Mouse (Mus musculus) gastrocnemius, adult 8-10 months (tissue): ENCODE data around the gene Gramd1c. TPM values are rescaled to one million over a fixed set of nuclear protein-coding genes. Genes with fewer than 3 reads are reported as not detected.

ENCODE experiments used
- DNase-seq, 2 experiments: peaks; one replicate each; pipeline ENCODE4 v3.0.0; 2022; ENCODE audit warnings: low spot score in 2 of 2
- microRNA-seq: library from miRNA; unstranded; fragments of <30 nt; microRNA quantifications from one replicate; pipeline ENCODE4 v1.2.0, GENCODE M21; 2022
- total RNA-seq, 4 experiments: library from RNA; stranded (reverse); gene quantifications; 2 replicates each; pipeline ENCODE4 v1.2.4; 2022

Gramd1c gene
- total RNA-seq, 4 experiments from 2014 or later = 0.19 to 0.51 (median 0.26) TPM

GRCm38 (mm10) chr16:43963291-43963690, 99.9 kb downstream of the Gramd1c start:
- no peak for DNase-seq

- DNase-seq = no peak
Observed at GRCm38 (mm10) chr16:43958038-43958437, 105.1 kb downstream of the Gramd1c start.

DNA sequence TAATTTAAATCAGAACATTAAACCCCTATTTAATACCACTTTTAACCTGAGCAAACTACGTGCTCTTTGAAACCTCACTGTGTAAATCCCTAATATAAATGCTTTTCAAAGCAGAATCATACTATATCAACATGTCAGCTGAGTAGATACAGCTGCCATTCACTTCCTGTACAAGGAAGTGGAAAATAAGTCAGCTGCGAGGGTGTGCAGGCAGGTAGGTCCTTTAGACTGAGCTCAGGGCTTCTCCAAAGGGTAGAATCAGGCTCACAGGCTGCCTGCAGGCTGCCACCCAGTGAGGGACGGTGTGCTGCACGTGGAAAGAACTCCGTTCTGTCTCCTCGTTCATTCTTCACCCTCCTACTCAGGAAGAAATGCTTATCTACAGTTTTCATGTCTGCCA, 108.2 kb downstream of the Gramd1c start:
- DNase-seq = no peak

DNA sequence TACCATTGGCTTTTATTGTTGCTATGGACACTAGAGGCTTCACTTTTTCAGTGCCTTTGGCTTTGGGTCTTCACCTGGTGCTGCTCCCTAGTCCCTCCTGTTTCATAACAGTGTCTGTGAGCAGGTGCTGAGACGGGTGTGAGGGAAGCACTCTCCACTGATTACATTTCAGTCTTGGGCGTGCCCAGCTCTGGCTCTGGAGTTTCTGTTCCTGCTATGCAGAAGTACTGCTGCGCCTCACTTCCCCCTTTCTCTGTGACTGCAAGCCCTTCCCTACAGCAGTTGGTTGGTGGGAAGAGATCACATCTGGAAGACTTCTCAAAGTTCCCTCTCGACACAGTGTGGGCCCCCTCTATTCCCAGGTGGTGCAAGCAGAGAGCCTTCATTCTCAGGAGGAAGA, 111.6 kb downstream of the Gramd1c start:
- no peak for DNase-seq

DNA sequence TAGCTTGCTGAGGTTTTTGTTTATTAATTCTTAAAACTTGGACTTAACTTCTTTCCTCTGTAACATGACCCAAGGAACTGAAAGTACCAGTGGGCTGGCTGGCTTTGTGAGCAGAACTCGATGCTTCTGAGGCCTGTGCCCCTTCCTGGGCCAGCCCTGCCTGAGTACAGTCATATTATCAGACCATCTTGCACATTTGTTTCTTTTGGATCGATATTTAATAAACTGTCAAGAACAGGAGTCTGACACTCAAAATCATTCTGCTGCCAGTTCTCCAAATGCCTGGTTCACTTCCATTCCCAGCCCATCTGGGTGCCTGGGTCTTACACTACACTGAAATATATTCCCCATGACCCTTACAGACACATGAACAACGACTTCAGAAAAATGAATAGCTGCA, 117.3 kb downstream of the Gramd1c start:
- DNase-seq = no peak

DNA sequence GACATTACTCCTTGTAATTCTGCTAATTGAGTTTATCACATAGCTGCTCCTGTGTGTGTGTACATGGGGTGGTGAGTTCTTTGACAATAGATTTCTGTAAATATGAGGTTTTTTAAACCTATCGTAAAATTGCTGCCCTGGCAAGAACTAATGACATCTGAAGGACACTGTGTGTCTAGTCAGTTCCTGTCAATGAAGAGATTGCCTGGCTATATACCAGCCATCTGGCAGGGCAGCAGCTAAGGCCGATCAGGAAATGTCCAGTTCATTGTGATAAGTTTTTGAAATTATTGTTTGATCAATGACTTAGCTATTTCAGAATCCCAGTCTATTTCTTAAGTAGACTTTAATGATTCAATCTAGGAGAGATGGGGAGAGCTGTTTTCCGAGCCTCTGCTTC, 117.8 kb downstream of the Gramd1c start:
- no peak for DNase-seq

DNA sequence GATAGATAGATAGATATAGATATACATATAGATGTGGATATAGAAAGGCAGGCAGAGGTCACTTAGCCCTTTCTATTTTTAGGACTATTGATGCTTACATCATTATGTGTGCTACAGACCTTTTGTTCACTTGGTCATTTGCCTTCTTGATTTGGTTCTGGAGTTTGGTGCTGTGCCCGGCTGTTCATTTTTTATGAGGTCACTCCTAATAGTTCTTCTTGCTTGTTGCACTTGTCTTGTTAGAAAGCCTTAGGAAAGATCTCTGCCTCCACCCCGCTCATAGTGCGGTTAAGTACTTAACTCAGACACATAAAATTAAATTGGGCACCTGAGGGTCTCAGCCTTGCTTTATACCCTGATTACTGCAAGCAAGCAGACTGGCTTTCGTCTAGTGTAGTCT, 122.3 kb downstream of the Gramd1c start:
- DNase-seq = no peak

- DNase-seq = no peak
Observed at GRCm38 (mm10) chr16:43935892-43936291, 127.3 kb downstream of the Gramd1c start.

- DNase-seq = no peak
Observed at GRCm38 (mm10) chr16:43935367-43935766, 127.8 kb downstream of the Gramd1c start.

- no peak for DNase-seq
Observed at GRCm38 (mm10) chr16:43934856-43935255, 128.3 kb downstream of the Gramd1c start.

GRCm38 (mm10) chr16:43933041-43933440, 130.1 kb downstream of the Gramd1c start:
- DNase-seq = no peak

GRCm38 (mm10) chr16:43932319-43932718, 130.8 kb downstream of the Gramd1c start:
- DNase-seq = no peak

GRCm38 (mm10) chr16:43931502-43931901, 131.6 kb downstream of the Gramd1c start:
- no peak for DNase-seq

DNA sequence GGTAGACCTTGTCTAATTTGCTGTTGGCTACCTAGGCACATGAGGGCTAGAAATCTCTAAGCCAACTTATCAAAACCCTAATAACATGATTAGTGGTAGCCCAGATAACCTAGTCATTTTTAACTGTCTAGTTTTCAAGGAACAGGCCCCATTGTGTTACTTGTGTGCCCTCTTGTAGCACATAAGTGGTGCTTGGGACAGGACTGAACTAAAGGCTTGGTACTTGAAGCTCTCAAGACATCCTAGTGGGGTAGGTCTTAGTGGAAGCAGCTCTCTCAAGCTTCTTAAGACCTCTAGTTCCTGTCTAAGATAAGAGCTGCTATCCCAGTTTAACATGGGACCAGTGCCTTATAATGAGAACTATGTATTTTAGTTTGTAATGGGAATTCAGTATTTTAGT, 132.6 kb downstream of the Gramd1c start:
- no peak for DNase-seq

Small RNAs within 50 kb of the gene (microRNA-seq; reads per million reads assigned to microRNA genes)
- gene Mir3470b = not detected

Other genes with a start within 250 kb of the Gramd1c start
- 1 to 10 TPM; 1.1 to 2.1 (median 1.4) TPM for gene Ccdc191, start 173.5 kb downstream of the Gramd1c start, total RNA-seq
- gene Qtrt2, start 136.5 kb downstream of the Gramd1c start, total RNA-seq = 1 to 10 TPM; 6.4 to 8.8 (median 7.4) TPM
- 10 to 100 TPM in 2 of 4 experiments, 1 to 10 TPM in 2; 8.3 to 13.8 (median 9.4) TPM for gene Zdhhc23, start 83.6 kb downstream of the Gramd1c start, total RNA-seq
- 10 to 100 TPM; 16.2 to 27.1 (median 22.1) TPM for gene Atp6v1a, start 76.4 kb upstream of the Gramd1c start, total RNA-seq
- gene Naa50, start 76.5 kb upstream of the Gramd1c start, total RNA-seq = 100 to 1,000 TPM; 188 to 278 (median 246) TPM
- 10 to 100 TPM; 32.1 to 59.9 (median 42.4) TPM for gene Usf3, start 109.9 kb upstream of the Gramd1c start, total RNA-seq